Mouse (Mus musculus): Measurements from ENCODE around the gene Ccdc54. TPM values are rescaled to one million over a fixed set of nuclear protein-coding genes. Genes with fewer than 3 reads are reported as not detected.

Gene Ccdc54
- total RNA-seq, 4 experiments from 2014 or later = not detected

DNA sequence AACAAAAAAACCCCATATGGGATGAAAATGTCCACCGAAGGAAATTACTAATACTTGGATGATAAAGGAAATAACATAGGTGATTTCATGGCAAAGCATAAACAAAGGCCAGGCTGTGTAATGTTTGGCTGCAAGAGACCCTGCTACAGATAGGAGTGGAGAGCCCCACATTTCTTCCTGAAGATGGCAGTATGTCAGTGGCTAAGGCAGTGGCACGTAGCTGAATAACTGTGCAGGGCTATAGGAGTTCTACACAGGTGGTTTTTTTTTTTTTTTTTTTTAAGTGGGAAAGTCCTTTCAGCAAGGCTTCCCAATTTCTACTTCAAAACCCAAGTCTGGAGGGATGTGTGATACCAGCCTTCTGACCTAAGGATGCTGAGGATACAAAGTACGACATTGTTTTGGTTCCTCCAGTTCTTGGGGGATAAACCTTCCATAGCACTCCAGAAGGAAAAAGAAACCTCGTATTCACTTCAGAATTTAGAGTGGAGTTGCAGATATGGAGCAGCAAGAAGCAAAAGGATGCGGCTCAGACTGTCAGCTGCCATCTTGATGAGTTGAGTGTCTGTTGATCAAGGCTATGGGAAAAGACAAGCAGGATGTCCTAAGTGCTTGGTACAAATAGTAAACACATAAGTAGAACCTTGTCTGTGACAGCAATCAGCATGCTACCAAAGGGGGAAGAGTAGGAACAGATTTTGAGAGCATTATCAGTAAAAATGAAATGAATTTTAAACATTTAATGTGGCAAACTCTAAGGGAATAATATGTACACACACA is 48.2 kb downstream of the Ccdc54 start:
- DNase-seq (ENCODE audit: low spot score in 2 of 2) = no peak

Other genes with a start within 250 kb of the Ccdc54 start
- 10 to 100 TPM; 23.5 to 28.2 (median 25.4) TPM for gene Bbx, start 158.8 kb downstream of the Ccdc54 start, total RNA-seq (2022)